Mouse (Mus musculus) kidney, adult 2 months (tissue): Measurements from ENCODE around the gene Chd5. TPM values are rescaled to one million over a fixed set of nuclear protein-coding genes. Genes with fewer than 3 reads are reported as not detected.

Experiments used
- DNase-seq: peaks from one replicate; pipeline ENCODE4 v3.0.0; 2021
- H3K27ac ChIP-seq: fragments of 200-500 bp; 2 replicates; pipeline ENCODE4 v1.5.1; 2012; ENCODE audit warnings: low read depth, low read length, control low read depth, inconsistent platforms; ENCODE audit not compliant: insufficient read depth
- H3K27me3 ChIP-seq: fragments of 200-500 bp; replicated peaks from 2 replicates; pipeline ENCODE4 v1.6.1; 2012; ENCODE audit warnings: mild to moderate bottlenecking, moderate library complexity, low read length, inconsistent platforms; ENCODE audit not compliant: control insufficient read depth, insufficient read depth
- H3K36me3 ChIP-seq: fragments of 200-500 bp; 2 replicates; pipeline ENCODE4 v1.6.1; 2012; ENCODE audit warnings: mild to moderate bottlenecking, moderate library complexity, low read length, inconsistent platforms; ENCODE audit not compliant: control insufficient read depth, insufficient read depth
- H3K4me1 ChIP-seq: fragments of 200-500 bp; 2 replicates; pipeline ENCODE4 v1.6.1; 2011; ENCODE audit warnings: low read length; ENCODE audit not compliant: control insufficient read depth, insufficient read depth
- H3K4me3 ChIP-seq: fragments of 200-500 bp; 2 replicates; pipeline ENCODE4 v1.5.1; 2011; ENCODE audit warnings: mild to moderate bottlenecking, low read depth, low read length, control low read depth; ENCODE audit not compliant: insufficient read depth
- CTCF ChIP-seq: fragments of 200-500 bp; conservative IDR thresholded peaks from 2 replicates; pipeline ENCODE4 v1.5.1; 2011; ENCODE audit warnings: low read depth, mild to moderate bottlenecking, control low read depth, low read length, moderate library complexity, mixed read lengths; ENCODE audit not compliant: insufficient read depth, insufficient read length
- POLR2A ChIP-seq: fragments of 200-500 bp; IDR thresholded peaks from one replicate; pipeline ENCODE4 v1.6.1; 2011; ENCODE audit warnings: low read depth, low read length, control low read depth
- WGBS: fragments of 180-500 bp; shearing (Covaris S2); methylation state at CpG from one replicate; pipeline ENCODE4 v1.1.7; 2018; 5-methylcytosine and 5-hydroxymethylcytosine counted together
- polyA plus RNA-seq: library from polyadenylated mRNA; depleted of rRNA; stranded (reverse); fragments of >200 nt; gene quantifications from 2 replicates; pipeline ENCODE4 v1.2.3, GENCODE M21; 2012; rRNA removed

The Chd5 gene
- polyA plus RNA-seq, 1 experiment = 0.34 TPM

DNA sequence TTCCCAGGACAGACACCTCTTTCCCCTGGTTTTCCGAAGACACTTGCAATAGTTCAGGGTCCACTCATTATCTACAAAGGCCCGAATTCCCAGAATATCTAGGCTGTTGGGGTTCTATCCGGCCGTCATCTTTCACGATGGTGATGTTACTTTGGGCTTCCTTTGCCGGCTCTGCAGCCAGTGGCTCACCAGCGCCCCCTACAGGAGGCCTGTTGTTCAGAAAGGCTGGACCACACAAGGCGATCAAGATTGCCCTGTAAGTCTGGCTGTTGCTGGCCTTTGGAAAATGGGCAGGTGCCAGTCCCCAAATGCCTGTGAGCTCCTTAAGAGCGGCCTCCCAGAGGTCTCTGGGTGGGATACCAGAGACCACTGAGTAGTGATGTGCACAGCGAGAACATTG is 96.8 kb downstream of the Chd5 start:
- DNase-seq = peak; percentile 62
- Histone ChIP-seq H3K27ac (no peak overlapping the region), H3K4me1 (no peaks in the 10 kb centered on the region), H3K4me3 (no peak overlapping the region), H3K36me3 (no peaks in the 10 kb centered on the region), H3K27me3 (no peaks in the 10 kb centered on the region)
- WGBS = 16% methylated on average over 10 of the region's 10 CpGs
- TF ChIP-seq CTCF = peak; percentile 72
- no peak for TF ChIP-seq POLR2A

Other genes starting within 250 kb of the Chd5 start
- gene Tnfrsf25, start 222.7 kb upstream of the Chd5 start, polyA plus RNA-seq = 3.3 and 4.4 TPM in 2 replicates
- gene Espn, start 186.3 kb upstream of the Chd5 start, polyA plus RNA-seq = 48.3 and 57.5 TPM in 2 replicates
- 0.81 and 1.0 TPM in 2 replicates for gene Hes2, start 179.8 kb upstream of the Chd5 start, polyA plus RNA-seq
- 80.2 and 90.1 TPM in 2 replicates for gene Acot7, start 160.5 kb upstream of the Chd5 start, polyA plus RNA-seq
- 6.9 and 9.5 TPM in 2 replicates for gene Gpr153, start 64.4 kb upstream of the Chd5 start, polyA plus RNA-seq
- gene Hes3, start 47.0 kb upstream of the Chd5 start, polyA plus RNA-seq = not detected in 2 replicates
- 31.2 and 32.5 TPM in 2 replicates for gene Icmt, start 41.4 kb upstream of the Chd5 start, polyA plus RNA-seq
- gene Rnf207, start 19.7 kb upstream of the Chd5 start, polyA plus RNA-seq = 0.19 and 0.67 TPM in 2 replicates
- gene Rpl22, start 12.9 kb upstream of the Chd5 start, polyA plus RNA-seq = 45.4 and 90.1 TPM in 2 replicates
- 2.2 and 2.4 TPM in 2 replicates for gene Nphp4, start 138.1 kb downstream of the Chd5 start, polyA plus RNA-seq
- gene Kcnab2, start 139.2 kb downstream of the Chd5 start, polyA plus RNA-seq = 4.6 and 6.1 TPM in 2 replicates